Mouse (Mus musculus) adipocyte (in vitro differentiated cells): ENCODE measurements around the gene Kif17.

Source experiments
- DNase-seq: peaks from one replicate; pipeline ENCODE4 v3.0.0-alpha.2; 2016; ENCODE audit warnings: low spot score

The Kif17 gene

GRCm38 (mm10) chr4:138259482-138259881, 9.2 kb downstream of the Kif17 start:
- DNase-seq = no peak

GRCm38 (mm10) chr4:138261843-138262681, 11.8 kb downstream of the Kif17 start:
- DNase-seq = peak; percentile 27

GRCm38 (mm10) chr4:138267869-138268268, 17.6 kb downstream of the Kif17 start:
- DNase-seq = no peak

- DNase-seq = peak; percentile 17
Observed at GRCm38 (mm10) chr4:138272011-138272997, 22.1 kb downstream of the Kif17 start.

GRCm38 (mm10) chr4:138278346-138278745, 28.1 kb downstream of the Kif17 start:
- DNase-seq = no peak

GRCm38 (mm10) chr4:138282834-138283233, 32.6 kb downstream of the Kif17 start:
- peak; percentile 77 for DNase-seq

- no peak for DNase-seq
Observed at GRCm38 (mm10) chr4:138286411-138286810, 36.2 kb downstream of the Kif17 start.

GRCm38 (mm10) chr4:138288691-138289090, 38.5 kb downstream of the Kif17 start:
- DNase-seq = no peak

GRCm38 (mm10) chr4:138292028-138292427, 41.8 kb downstream of the Kif17 start:
- DNase-seq = no peak

GRCm38 (mm10) chr4:138293261-138293948, 43.2 kb downstream of the Kif17 start:
- no peak for DNase-seq

- no peak for DNase-seq
Observed at GRCm38 (mm10) chr4:138293949-138294550, 43.8 kb downstream of the Kif17 start.

GRCm38 (mm10) chr4:138301271-138301780, 51.1 kb downstream of the Kif17 start:
- peak; percentile 43 for DNase-seq

GRCm38 (mm10) chr4:138303011-138303410, 52.8 kb downstream of the Kif17 start:
- no peak for DNase-seq

- no peak for DNase-seq
Observed at GRCm38 (mm10) chr4:138303742-138304141, 53.5 kb downstream of the Kif17 start.

GRCm38 (mm10) chr4:138304340-138305104, 54.3 kb downstream of the Kif17 start, which contains the start of gene Ddost:
Gene Ddost (plus strand): TSS chr4:138304730.
- peak; percentile 99 for DNase-seq

- DNase-seq = no peak
Observed at GRCm38 (mm10) chr4:138307025-138307424, 56.8 kb downstream of the Kif17 start.

GRCm38 (mm10) chr4:138307739-138308138, 57.5 kb downstream of the Kif17 start:
- no peak for DNase-seq

- DNase-seq = no peak
Observed at GRCm38 (mm10) chr4:138310311-138310910, 60.2 kb downstream of the Kif17 start.

- no peak for DNase-seq
Observed at GRCm38 (mm10) chr4:138311595-138311994, 61.4 kb downstream of the Kif17 start.

- DNase-seq = no peak
Observed at GRCm38 (mm10) chr4:138312105-138312504, 61.9 kb downstream of the Kif17 start.
